Mouse (Mus musculus) adrenal gland, postnatal 36 days (tissue): ENCODE measurements around the gene Frzb. TPM values are rescaled to one million over a fixed set of nuclear protein-coding genes. Genes with fewer than 3 reads are reported as not detected.
"Not testable (repeated sequence)": the region's sequence is repeated elsewhere in the genome, so short reads cannot be mapped to it uniquely, and the experiment has no call there.

Experiments
- DNase-seq, 2 experiments: peaks; one replicate each; pipeline ENCODE4 v3.0.0; 2021; ENCODE audit warnings: mixed read lengths in 1 of 2
- long read RNA-seq, 2 experiments: library from polyadenylated mRNA; stranded (forward); transcript quantifications; one replicate each; pipeline ENCODE4 v2.0.0; 2021; ENCODE audit warnings: borderline sequencing depth in 2 of 2
- total RNA-seq, 2 experiments: library from RNA; stranded (reverse); gene quantifications; 2 replicates each; pipeline ENCODE4 v1.2.3; 2021

Gene Frzb
- total RNA-seq: 100 to 1,000 TPM in 1 of 2 experiments, 1 to 10 TPM in 1; 5.2 to 304 TPM
- long read RNA-seq, experiment 1, transcript Frzb-202 (5 exons, 830 nt): minor isoform, 6 of 282 reads
- long read RNA-seq, experiment 1, transcript Frzb-201 (6 exons, 3,149 nt): major isoform, 246 of 282 reads
- long read RNA-seq, experiment 1, partial matches to known transcripts: 1 of 282 reads
- long read RNA-seq, experiment 1, other reads (novel, unspliced or antisense): 29 of 282 reads
- long read RNA-seq, experiment 2, partial matches to known transcripts: 0 of 2 reads
- long read RNA-seq, experiment 2, other reads (novel, unspliced or antisense): 0 of 2 reads

DNA sequence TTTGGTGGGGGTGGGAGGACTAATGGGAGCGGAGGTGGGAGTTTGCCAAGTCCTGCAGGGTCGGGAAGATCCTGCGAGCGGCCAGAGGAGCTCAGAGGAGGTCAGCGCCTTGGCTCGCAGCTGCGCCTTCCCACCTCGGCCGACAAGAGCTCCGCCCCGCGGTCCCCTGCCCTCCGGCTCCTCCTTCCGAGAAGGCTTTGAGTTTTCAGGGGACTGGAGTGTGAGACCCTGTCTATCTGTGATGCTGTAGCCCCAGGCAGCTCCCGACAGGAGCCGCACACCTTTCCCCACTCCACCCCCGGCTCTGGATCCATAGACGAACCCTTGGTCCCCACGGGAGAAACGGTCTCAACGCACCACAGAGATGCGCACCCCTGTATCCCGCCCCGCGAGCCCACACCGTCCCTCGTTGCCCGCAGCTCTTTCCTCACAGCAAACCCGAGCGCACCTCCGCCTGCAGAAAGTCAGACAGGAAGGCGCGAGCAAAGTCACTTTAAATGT lies at the start of gene Frzb:
TSS of gene Frzb (minus strand) at position 335 of the 501 bp plus-strand sequence.
- peak; percentile 71 to 76 for DNase-seq

DNA sequence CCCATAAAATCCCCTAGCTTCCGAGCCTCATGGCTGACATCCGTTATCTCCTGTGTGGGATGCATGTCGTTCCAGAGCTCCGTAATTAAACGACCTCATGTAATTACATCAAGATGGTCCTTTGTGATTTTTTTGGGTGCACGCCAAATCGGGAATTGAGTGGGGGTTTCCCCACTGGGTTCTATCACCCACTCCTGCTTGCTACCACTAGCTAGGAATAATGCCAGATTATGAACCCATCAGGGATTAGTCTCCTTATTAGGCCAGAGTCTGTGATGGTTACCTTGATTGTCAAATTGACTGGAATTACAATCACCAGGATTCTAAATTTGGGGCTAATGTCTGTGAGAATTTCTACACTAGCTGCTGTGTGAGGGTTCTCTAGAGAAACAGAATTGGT lies 47.9 kb upstream of the Frzb start:
- DNase-seq: not testable (repeated sequence)

DNA sequence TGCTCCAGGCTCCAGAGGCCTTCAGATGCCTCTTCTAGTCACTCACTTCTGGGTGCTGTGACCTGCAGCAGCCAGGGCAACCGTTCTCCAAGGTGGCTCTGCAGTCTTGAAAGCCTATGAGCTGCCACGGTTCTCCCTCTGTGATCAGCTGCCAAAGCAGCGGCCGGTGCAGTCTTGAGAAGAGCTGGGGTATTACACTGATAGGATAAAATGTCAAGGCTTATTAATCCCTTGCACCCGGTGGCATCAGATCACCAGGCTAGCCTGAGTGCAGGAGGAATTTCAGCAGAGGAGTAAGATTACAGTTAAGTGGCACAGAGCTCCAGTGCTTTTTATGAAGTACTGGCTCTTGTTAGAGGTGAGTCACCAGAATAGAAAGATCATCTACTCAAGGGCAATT lies 39.4 kb upstream of the Frzb start:
- DNase-seq: peak; percentile 69 to 82

DNA sequence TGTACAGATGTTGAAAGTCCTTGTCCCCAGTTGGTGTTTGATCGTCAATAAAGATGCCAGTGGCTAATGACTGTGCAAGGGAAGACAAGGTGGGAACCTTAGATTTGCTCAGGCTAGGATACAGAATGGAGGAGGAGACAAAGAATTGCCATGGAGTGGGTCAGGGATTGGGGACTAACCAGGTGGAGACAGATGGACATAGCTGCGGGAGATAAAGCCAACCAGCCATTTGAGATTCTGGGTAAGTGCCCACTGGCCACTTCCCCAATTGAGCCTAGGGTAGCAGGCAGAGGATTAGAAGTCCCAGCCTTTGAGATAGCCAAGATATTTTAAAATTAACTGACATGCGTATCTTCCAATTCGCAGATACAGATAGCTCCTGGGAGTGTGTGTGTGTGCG lies 37.5 kb upstream of the Frzb start:
- DNase-seq: no peak

DNA sequence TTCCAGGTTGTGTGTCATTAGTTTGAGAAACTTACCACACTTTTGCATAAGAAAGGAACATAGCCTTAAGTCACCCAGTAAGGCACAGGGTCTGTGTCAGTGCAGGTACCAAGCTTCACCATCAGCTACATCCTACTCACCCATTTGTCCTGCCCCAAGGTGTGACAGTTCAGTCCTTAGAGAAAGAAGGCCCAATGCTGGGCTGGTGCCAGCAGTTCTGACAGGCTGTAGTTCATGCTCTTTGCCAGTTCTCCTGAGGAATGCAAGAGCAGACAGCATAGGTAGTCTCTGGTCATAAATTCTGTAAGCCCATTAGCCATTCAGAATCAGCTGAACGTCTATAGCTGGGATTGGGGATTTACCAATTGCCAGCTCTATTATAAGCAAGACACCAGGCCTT lies 28.4 kb upstream of the Frzb start:
- peak in 1 of 2 experiments; percentile 12 for DNase-seq

DNA sequence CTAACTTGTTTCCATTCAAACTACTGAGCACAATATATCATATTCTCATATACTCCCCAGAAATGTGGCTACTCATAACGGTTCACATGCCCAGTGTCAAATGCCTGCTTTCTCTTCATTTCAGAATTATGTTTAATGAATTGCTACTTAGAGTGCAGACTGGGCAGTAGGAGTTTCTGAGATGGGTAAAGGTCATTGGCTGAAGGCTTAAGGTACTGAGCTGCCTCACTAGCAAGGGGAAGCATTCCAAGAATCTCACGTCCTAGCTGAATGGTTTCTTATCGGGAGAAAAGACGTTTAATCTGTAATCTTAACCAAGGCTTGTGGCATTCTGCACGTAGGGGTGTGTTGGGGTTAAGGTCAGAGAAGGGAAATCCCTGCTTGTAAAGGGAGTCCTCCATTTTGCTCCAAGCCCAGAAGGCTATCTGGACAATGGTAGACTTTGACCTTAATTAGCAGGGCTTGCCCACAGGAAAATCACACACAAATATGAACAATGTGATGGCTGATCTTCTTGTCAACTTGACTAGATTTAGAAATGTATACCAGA lies 26.9 kb upstream of the Frzb start:
- no peak for DNase-seq

DNA sequence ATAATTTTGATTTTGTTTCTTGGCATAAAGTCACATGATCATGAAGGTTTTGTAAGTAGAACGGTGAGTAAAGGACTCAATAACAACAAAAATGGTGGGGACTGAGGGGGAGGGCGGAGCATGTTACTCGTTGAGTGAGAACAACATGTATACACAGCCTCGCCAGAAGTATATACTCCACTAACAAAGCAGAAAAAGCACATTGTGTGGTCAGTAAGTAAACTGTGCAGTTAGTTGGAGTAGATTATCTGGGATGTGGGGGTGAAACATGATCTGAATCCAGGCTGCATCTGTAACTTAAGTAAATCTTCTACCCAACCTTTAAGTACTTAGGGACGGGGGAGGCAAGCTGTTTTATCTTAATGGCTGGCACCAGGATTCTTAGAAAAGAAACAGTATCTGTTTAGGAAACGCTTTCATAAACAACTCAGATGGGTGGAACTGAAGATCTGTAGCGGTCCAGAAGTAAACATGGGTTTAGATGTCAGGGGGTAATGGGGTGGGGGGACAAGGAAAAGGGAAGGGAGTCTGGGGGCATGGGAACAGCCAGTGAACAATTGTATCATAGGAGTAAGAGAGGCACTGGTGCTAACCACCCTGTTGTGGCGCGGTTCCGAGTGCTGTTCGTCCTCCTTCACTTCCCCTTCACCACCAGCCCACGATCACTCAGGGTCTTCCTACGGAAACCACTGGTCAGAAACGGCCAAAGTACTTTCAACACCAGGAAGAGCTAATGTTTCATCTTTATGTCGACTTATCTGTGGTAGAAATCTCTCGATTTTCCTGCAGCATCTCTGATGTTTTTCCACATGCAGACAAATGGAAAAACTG lies 18.8 kb upstream of the Frzb start:
- DNase-seq: no peak

DNA sequence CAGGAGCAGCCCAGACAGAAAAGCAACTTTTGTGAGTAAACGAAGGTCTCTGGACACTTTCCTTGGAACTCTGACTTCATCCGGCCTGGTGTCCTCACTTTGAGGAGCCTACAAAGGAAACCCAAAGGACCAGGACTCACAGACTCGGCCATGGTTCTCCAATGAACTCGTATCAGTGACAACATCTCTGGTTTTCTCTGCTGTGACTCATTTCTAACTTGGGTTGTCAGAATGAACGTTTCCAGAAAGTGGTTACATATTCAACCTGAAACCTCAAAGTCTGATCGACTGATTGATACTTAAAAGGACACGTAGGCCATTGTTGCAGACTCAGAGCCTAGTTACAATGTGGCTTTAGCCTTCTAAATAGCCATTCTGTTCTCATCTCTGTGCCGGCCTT lies 14.4 kb upstream of the Frzb start:
- no peak for DNase-seq

DNA sequence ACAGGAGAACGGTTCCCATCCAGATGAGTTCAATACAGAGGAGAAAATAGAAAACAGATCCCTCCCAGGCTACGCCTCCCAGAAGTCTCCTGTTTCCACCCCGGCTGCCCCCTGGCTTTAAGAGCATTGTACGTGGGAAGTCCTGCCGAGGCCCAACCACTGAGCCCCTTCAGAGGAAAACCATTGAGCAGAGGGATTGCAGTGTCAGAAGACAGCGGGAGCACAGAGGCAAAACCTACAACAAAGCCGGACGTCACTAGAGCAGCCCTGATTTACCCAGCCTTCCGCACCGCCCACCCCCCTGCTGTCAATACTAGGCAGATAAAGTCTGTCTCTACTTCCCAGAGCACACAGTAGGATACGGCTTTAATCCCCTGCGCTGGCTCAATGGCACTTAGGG lies 806 bp upstream of the Frzb start:
- DNase-seq: peak; percentile 16 to 18

DNA sequence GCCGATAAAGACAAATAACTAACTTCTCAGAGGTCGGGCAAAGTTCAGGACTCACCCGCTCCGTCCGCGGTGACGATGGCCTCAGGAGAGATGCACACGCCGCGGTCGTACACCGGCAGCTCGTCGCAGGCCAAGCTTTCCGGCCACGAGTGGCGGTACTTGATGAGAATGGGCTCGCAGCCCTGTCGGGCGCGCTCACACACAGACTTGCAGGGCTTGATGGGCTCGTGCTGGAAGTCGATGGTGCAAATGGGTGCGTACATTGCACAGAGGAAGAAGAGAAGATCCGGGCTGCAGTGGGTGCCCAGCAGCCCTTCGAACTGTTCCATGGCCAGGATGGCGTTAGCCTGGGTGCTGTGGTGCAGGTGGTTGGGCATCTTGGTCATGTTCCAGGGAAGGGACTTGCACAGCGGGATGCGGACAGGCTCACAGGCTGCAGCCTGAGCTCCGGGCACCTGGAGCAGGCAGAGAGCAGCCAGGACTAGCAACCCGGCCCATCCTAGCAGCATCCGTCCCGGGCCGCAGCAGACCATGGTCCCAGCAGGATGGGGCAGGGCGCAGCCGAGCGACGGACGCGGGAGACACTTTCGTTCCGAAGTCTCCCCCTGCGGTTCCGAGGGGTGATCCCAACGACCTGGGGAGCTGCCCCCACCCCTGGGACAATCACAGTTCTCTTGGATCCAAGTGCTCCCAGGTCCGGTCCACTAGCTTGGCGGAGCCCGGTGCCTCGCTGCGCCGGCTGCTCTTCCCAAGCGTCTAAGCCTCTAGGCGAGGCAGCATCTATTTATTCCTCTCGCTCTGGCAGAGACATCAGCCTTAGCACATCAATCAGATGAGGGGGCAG lies 895 bp downstream of the Frzb start:
- DNase-seq: peak; percentile 43 to 53

DNA sequence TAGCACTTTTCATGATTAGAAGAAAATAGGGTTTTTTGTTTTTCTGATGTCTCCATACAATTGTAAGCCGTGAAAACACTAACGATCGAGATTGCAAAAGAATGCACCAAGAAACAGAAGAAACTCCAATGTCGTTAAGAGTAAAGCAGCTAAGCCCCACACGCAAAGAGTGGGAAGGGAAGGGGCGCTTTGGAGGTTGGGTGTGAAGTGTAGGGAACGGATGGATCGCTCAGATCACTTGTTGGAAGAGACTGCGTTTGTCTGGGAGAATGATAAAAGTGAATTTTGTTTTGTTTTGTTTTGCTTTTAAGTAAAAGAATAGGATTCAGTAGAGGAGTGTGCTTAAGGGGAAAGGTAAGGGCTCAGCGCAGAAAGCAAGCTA lies 1.5 kb downstream of the Frzb start:
- DNase-seq: no peak

DNA sequence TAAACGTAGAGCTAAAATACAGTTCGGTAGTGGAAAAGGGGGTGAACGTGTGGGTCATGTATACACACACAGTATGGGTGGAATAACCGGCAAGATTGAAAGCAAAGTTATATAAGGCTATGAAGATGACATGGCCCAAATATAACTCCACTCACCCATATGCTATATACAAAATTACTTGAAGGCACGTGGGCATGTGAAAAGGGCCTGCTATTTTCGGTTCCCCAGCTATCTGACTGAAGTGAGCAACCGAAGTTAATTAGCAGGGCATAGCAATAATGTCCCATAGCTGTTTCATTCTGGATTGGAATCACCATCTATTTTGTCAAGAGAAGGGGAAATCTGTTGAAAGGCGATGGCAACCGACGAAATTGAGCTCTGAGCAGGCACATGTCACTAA lies 1.9 kb downstream of the Frzb start:
- DNase-seq: no peak

DNA sequence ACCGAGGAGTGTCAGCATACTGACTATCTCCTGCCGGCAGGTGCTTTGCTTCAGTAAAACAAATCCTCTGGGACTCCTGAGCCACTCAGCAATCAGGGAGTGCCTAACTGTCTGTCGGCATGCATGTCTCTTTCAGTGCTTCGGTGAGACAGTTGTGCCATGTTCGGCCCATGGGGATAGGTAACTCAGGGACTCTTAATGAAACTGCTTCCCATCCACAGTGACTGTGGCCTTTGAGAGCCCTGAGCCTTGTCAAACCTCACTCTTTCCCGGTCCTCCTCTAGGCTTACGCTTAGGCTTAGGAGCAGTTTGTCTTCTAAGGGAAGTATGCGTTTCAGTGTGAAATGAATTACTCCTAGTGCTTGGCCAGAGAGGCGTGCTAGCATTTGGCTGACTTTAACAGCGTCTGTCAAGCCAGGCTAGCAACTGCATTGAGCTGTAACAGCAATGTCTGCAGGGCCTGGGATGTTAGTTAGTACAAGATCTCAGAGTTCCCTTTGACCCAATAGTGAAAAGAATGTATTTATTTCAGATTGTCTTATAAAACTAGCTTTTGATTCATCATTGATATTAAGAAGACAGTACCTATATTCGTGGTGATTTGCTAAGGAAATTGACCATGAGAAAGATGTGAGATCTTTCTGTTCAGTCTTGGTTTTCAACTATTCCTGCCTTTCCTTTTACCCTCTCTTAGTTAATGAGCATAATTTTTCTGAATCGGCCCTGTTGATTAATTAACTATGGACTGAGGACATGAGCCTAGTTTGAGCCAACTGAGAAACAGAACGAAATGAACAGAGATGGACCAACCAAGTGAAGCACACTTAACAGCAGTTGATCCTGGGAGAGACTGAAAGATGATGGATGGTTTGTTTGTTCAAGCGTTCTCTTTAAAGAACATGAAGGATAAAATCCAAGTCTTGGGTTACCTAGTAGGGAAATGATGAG lies 2.7 kb downstream of the Frzb start:
- DNase-seq: no peak

DNA sequence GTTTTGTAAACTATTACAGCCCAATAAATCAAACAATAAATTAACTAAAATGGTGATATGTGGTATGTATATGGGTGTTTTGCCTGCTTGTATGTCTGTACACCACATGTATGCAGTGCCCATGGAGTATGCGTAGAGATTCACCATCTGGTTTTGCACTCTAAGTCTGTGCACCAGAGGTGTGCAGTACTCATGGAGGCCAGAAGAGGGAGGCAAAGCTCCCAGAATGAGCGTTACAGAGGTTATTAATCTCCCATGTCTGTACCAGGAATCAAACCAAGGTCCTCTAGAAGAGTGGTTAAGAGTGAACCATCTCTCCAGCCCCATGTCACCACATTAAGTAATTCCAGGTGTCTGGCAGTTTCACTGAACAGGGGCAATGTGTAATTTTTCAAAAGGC lies 3.5 kb downstream of the Frzb start:
- peak in 1 of 2 experiments; percentile 6 for DNase-seq

DNA sequence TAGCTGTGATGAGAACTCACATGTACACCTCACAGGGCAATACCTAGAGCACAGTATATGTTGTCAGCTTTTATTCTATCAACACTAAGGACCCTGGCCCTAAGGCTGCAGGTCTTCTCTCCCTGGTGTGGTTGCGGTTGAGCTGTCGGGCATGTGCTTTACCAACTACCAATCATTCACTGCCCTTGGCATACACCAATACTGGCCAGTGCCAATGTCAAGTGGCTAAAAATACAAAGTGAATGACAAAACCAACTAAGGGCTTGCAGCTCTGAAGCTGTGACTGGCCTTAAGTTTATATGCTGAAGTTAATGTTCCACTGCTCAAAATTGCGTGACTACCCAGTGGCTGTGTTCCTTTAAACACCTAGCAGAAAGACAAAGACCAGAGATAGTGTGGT lies 6.0 kb downstream of the Frzb start:
- peak; percentile 9 to 45 for DNase-seq

DNA sequence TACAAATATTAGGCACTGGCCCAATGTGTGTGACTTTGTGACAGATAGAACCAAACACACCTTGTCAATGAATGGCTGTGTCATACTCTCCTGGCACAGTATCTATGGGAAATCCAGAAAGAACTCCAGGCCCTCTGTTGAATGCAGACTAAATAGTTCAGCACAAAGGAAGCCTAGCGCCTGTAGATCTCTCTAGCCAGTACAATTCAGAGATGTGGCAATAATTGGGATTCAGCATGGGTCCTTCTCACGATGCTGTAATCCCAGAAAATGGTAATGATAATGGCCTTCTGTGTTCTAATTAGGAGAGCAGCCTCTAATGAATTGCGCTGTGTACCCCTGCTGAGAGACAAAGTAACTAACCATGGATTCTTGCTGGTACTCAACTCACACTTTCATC lies 8.6 kb downstream of the Frzb start:
- no peak for DNase-seq

DNA sequence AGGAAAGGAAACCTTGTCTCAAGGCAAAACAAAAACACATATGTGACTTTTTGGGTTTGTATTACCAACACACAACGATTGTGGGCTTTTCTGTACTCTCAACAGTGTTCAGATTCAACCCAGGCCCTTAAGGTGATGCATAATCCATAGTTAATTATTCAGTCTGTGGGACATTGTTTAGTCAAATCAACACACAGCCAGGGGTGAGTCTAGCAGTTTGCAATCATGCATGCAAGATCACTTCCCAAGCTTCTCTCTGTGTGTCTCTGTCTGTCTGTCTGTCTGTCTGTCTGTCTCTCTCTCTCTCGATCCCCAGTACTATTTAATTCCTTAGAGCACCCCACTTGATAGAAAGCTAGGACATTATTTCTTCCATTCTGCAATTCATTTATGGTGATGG lies 10.0 kb downstream of the Frzb start:
- DNase-seq: no peak

DNA sequence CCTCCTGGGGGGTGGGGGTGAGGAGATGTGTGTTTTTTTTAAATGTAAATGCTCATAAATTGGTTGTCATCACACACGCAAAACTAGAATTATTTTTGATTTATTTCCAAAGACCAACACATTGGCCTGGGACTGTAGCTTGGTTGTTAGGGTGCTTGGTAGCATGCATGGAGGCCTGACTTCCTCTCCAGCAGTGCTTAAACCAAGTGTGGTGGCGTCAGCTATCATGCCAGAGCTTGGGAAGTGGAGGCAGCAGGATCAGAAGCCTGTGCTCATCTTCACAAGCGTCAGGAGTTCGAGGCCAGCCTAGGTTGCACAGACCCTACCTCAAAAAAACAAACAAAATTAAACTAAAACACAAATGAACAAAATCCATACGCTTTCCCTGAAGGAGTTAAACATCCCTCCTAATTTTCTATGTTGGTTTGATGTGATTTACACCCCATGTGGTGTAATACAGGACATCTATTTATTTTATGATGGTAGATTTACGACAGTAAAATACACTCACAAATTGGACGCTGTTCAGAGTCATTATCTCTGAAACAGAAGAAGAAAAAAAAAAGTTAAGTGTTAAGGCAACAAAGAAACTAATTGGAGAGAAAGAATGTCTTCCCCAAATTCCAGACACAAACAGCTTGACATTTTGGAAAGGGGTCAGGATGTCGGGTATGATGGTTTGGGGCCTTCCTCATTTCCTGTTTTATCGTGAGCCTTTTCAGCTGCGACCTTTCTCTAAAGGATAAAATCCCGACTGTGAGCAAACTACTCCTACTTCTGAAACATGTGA lies 12.4 kb downstream of the Frzb start:
- no peak for DNase-seq

DNA sequence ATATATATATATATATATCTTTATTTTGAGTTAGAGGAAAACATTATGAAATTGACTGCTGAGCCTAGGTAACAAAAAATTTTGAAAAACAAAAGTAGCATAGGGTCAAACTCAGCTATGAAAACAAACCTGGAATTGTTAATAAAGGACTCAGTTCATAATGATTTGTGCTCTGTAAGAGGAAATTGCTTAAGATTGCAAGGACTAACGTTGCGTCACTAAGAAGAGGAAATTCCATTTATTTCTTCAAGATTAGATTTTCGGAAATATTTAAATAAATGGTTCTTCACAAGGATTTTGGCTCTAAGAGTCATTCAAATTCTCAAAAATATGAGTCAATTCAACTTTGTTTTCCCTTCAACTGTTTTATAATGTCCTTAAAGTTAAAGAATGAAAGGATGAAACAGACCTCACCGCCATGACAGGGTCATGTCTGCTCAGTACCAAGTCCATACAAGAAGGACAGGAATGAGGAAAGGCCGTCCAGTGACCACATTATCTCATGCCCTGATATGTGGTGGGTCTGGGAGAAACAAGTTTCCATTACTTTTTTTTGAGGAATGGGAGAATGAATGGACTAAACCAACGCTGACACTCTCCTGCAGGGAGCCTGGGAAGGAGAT lies 14.1 kb downstream of the Frzb start:
- DNase-seq: no peak
